Mouse (Mus musculus): ENCODE measurements at regions not wholly inside any gene's neighbourhood (a gene's known extent, or its start where the extent isn't known, plus 50 kb on each side); places are given as distances from the start of the nearest gene placed in this dataset.

DNA sequence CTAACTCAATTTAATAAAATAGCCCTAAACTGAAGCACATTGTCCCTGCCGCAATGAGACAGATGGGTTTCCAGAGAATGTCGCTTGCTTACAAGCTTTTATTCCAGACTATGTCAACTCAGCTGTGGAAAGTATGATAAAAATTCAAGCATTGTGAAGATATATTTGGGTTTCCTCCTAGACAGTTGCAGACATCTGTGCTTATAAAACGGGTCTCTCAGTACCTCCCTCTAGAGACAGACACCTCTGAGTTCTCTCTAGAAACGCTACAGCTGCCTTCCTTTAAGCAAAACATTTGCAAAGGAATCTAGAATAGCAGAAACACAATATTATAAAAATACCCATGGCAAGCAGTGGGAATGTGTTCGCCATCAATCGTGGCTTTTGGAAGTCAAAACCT, 137.3 kb downstream of the Cox18 start:
- TF ChIP-seq CTCF (IDR thresholded peaks at IDR 0.05; ENCODE audit: extremely low read depth, insufficient read depth, low read length) (no peak), POLR2A (IDR thresholded peaks at IDR 0.05; ENCODE audit: extremely low read depth, insufficient read depth, low read length) (no peak)
- H3K27ac ChIP-seq (ENCODE audit: insufficient read depth, low read length), result no peak overlapping the region
- H3K4me3 ChIP-seq (ENCODE audit: insufficient read depth, low read length), result no peak overlapping the region
- H3K4me1 ChIP-seq (ENCODE audit: control insufficient read depth, insufficient read depth, low read length), result no peaks in the 10 kb centered on the region

DNA sequence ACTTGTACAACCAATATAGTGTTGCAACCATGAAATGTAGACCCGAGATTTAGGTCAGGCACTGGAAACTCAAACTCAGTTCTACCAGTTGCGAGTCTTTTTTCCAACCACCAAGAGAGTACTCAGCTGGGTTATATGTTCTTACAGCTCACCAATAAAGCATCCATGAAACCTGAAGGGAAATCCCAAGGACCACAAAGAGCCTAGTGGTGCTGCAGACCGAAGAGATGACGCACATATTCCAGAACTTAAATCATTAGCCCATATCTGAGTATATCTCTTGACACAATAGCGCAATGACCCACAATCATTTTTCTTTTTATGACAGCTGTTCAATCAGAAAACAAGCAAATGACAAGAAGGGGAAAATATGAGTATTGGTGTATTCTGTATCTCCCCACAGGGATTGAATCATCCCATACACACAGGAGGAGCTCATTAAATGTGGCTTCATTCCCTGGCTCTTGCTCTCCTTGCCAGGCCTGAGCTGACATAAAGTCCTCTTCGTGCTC, 146.7 kb downstream of the Cox18 start:
- TF ChIP-seq CTCF (IDR thresholded peaks at IDR 0.05; ENCODE audit: extremely low read depth, insufficient read depth, low read length) (no peak), POLR2A (IDR thresholded peaks at IDR 0.05; ENCODE audit: extremely low read depth, insufficient read depth, low read length) (no peak)
- Histone ChIP-seq H3K27ac (ENCODE audit: insufficient read depth, low read length) (no peak overlapping the region), H3K4me3 (ENCODE audit: insufficient read depth, low read length) (no peak overlapping the region), H3K4me1 (ENCODE audit: control insufficient read depth, insufficient read depth, low read length) (no peaks in the 10 kb centered on the region)

DNA sequence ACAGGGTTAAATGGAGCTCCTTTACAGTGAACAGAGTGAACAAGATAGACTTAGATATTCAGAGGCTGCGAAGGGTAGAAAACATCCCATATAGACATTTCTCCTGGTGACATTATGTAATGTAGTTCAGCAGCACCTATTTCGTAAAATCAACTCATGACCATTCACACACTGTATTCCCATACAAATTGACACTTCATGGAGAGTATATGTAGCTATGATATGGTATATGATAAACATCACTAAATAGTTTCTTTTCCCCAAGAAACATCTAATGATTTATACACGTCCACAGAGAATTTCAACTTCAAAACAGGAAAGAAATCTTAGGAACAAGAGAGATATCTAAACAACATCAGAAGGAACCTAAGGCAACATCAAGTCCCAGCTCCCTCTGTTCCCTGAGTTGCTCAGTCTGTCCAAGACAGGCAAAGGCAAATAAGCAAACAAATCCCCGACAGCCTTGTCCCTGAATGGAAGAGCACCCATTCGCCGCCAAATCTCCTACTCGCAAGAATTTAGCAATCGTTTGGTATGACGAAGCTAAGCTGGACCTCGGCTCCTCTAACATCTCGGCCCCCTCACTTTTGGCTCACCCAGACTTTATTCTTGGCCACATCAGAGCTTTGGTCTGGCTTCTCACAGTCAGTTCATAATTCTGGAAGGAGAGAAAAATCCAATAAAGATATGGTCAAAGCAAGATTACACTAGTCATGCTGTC, 148.0 kb downstream of the Cox18 start:
- no peak overlapping the region for H3K27ac ChIP-seq (ENCODE audit: insufficient read depth, low read length)
- no peak for TF ChIP-seq POLR2A (IDR thresholded peaks at IDR 0.05; ENCODE audit: extremely low read depth, insufficient read depth, low read length)
- no peaks in the 10 kb centered on the region for H3K4me1 ChIP-seq (ENCODE audit: control insufficient read depth, insufficient read depth, low read length)
- no peak overlapping the region for H3K4me3 ChIP-seq (ENCODE audit: insufficient read depth, low read length)

DNA sequence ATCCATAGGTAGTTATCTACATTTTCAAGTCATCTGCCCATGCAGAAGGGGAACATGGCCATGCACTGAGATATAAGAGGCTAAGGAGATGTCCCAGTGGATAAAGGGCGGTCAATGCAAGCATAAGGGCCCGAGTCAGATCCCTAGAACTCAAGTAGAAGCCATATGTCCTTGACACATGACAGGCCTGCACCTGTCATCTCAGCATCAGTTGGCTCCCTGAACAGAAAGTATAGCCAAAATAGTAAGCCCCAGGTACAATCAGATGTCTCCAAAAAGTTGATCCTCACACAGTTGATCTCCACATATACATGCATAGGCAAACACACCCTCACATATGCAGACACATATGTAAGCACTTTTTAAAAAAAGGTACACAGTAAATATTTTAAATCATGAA, 152.0 kb downstream of the Cox18 start:
- H3K27ac ChIP-seq (ENCODE audit: insufficient read depth, low read length), result no peak overlapping the region
- no peak for TF ChIP-seq CTCF (IDR thresholded peaks at IDR 0.05; ENCODE audit: extremely low read depth, insufficient read depth, low read length)
- TF ChIP-seq POLR2A (IDR thresholded peaks at IDR 0.05; ENCODE audit: extremely low read depth, insufficient read depth, low read length), result no peak
- H3K4me1 ChIP-seq (ENCODE audit: control insufficient read depth, insufficient read depth, low read length), result no peaks in the 10 kb centered on the region
- no peak overlapping the region for H3K4me3 ChIP-seq (ENCODE audit: insufficient read depth, low read length)

DNA sequence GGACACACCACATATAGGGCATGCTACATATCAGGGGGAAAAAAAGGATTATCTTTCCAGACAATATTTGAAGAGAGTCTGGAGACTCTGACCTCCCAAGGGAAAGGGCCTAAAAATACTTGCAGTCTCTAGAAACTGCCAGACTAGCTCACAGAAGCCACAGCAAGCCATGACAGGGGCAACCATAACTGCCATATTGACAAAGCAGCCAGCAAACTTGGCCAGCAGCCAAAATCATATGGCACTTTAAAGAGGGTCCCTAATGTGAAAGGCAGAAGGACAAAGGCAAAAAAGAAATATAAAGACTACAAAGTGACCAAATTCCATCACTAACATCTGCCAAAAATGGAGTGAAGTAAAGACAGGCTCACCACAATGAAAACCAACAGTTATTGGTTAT, 155.2 kb downstream of the Cox18 start:
- H3K4me3 ChIP-seq (ENCODE audit: insufficient read depth, low read length), result no peak overlapping the region
- TF ChIP-seq CTCF (IDR thresholded peaks at IDR 0.05; ENCODE audit: extremely low read depth, insufficient read depth, low read length), result no peak
- TF ChIP-seq POLR2A (IDR thresholded peaks at IDR 0.05; ENCODE audit: extremely low read depth, insufficient read depth, low read length), result no peak
- H3K27ac ChIP-seq (ENCODE audit: insufficient read depth, low read length), result no peak overlapping the region
- no peaks in the 10 kb centered on the region for H3K4me1 ChIP-seq (ENCODE audit: control insufficient read depth, insufficient read depth, low read length)

DNA sequence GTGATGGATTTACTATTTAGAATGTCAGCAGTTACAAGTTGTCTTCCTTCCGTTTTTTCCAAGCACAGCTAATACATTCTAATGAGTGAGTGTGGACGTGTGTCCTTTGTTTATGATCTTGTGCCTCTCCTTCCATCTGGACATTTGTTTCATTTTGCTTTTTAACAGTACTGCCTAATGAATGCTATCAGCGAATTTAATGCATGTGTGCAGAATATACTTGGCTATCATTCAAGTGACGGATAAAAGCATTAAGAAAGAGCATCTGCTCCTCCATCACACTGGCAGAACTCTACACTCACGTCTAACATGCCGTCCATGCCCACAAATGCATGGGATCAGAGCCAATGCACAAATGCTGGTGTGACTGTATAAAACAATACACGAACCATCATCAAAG, 156.0 kb downstream of the Cox18 start:
- no peak overlapping the region for H3K27ac ChIP-seq (ENCODE audit: insufficient read depth, low read length)
- H3K4me3 ChIP-seq (ENCODE audit: insufficient read depth, low read length), result no peak overlapping the region
- no peak for TF ChIP-seq CTCF (IDR thresholded peaks at IDR 0.05; ENCODE audit: extremely low read depth, insufficient read depth, low read length)
- TF ChIP-seq POLR2A (IDR thresholded peaks at IDR 0.05; ENCODE audit: extremely low read depth, insufficient read depth, low read length), result no peak
- no peaks in the 10 kb centered on the region for H3K4me1 ChIP-seq (ENCODE audit: control insufficient read depth, insufficient read depth, low read length)

DNA sequence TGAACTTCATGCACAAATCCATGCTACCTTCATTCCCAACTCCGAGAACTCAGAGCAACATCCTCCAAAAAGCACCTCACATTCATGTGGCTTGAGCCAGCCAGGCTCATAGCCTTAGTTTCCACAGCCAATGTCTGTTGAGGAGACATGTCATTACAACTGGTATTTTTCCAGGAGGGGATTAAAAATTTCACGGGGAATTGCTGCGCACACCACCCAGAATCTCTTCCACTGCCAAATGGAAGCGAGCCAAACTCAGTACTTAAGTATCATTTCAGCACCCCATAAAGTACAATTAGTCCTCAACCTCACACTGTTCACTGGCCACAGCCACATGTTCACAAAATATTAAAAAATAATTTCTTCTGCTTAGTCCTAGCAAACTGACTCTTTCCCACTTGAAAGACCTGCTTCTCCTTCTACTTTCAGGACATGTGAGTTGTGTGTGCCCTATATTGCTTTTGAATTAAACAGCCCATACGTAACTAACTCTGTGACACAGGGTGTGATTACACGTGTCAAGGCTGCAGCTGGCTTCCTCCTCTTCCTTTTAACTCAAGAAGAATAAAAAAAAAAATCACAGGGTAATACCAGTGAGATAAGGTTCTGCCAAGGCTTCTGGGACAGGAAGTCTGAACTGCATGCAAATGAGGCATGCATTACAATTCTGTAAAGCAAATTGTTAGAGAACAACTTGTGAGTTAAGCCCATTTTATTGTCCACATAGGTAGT, 157.8 kb downstream of the Cox18 start:
- no peak overlapping the region for H3K27ac ChIP-seq (ENCODE audit: insufficient read depth, low read length)
- TF ChIP-seq CTCF (IDR thresholded peaks at IDR 0.05; ENCODE audit: extremely low read depth, insufficient read depth, low read length) (no peak), POLR2A (IDR thresholded peaks at IDR 0.05; ENCODE audit: extremely low read depth, insufficient read depth, low read length) (no peak)
- no peaks in the 10 kb centered on the region for H3K4me1 ChIP-seq (ENCODE audit: control insufficient read depth, insufficient read depth, low read length)
- no peak overlapping the region for H3K4me3 ChIP-seq (ENCODE audit: insufficient read depth, low read length)

DNA sequence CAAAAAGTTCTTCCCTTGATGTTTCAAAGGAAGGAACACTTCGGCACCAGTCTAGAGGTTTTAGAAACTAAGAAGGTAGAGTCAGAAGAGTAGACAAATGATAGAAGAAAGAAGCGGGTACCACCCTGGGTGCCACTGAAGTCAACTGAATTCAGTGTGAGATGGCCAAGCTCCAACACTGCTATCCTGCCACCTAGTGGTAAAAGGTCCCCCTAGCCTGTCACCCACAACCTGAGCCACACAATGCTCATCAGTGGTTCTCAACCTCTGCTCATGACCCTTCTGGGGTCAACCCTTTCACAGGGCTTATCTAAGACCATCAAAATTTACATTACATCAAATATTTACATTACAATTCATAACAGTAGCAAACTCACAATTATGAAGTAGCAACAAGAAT, 168.1 kb downstream of the Cox18 start:
- Histone ChIP-seq H3K4me3 (ENCODE audit: insufficient read depth, low read length) (no peak overlapping the region), H3K27ac (ENCODE audit: insufficient read depth, low read length) (no peak overlapping the region), H3K4me1 (ENCODE audit: control insufficient read depth, insufficient read depth, low read length) (no peaks in the 10 kb centered on the region)
- TF ChIP-seq POLR2A (IDR thresholded peaks at IDR 0.05; ENCODE audit: extremely low read depth, insufficient read depth, low read length) (no peak), CTCF (IDR thresholded peaks at IDR 0.05; ENCODE audit: extremely low read depth, insufficient read depth, low read length) (peak; percentile 38; the same call in 1 of the 2 replicates)

DNA sequence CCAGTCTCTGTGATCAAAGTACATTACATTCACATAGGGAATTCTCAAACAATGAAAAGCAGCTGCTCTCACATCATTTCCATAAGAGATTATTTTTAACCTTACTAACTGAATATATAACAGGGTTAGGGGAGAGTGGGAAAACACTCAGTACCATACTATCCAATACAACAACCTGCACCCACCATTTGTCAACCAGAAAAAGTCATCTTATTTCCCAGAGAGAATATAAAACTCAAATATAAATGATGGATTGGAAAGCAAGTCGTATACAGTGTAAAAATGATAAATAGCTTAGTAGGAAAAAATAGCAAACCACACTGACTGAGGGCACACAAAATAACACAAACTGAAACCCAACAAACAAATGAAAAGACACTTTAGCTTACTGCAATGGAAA, 169.4 kb upstream of the Adamts3 start:
- Histone ChIP-seq H3K27ac (ENCODE audit: insufficient read depth, low read length) (no peak overlapping the region), H3K4me3 (ENCODE audit: insufficient read depth, low read length) (no peak overlapping the region), H3K4me1 (ENCODE audit: control insufficient read depth, insufficient read depth, low read length) (no peaks in the 10 kb centered on the region)
- TF ChIP-seq POLR2A (IDR thresholded peaks at IDR 0.05; ENCODE audit: extremely low read depth, insufficient read depth, low read length), result no peak
- TF ChIP-seq CTCF (IDR thresholded peaks at IDR 0.05; ENCODE audit: extremely low read depth, insufficient read depth, low read length), result no peak

DNA sequence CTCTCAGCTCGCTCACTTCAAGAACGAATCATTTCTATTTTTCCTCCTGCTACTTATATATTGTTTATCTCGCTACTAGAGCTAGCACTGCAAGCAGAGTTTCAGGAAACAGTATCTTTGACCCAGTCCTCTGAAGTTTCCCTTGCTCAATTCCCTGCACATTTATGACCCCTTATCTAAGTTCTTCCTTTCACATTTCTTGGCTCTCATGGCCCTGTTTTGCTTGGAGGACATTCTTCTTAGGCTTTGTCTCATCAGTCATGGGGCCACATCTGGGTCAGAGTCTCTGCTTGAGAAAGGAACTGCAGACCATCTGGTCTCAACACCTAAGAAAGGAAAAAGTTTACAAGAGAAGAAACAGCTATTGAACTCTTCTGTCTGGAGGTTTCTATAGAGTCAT, 166.7 kb upstream of the Adamts3 start:
- TF ChIP-seq CTCF (IDR thresholded peaks at IDR 0.05; ENCODE audit: extremely low read depth, insufficient read depth, low read length) (no peak), POLR2A (IDR thresholded peaks at IDR 0.05; ENCODE audit: extremely low read depth, insufficient read depth, low read length) (no peak)
- no peak overlapping the region for H3K27ac ChIP-seq (ENCODE audit: insufficient read depth, low read length)
- H3K4me3 ChIP-seq (ENCODE audit: insufficient read depth, low read length), result no peak overlapping the region
- no peaks in the 10 kb centered on the region for H3K4me1 ChIP-seq (ENCODE audit: control insufficient read depth, insufficient read depth, low read length)

All from cortical plate, adult 2 months (tissue).